Mouse (Mus musculus): Measurements from ENCODE around the gene Gna13.

DNA sequence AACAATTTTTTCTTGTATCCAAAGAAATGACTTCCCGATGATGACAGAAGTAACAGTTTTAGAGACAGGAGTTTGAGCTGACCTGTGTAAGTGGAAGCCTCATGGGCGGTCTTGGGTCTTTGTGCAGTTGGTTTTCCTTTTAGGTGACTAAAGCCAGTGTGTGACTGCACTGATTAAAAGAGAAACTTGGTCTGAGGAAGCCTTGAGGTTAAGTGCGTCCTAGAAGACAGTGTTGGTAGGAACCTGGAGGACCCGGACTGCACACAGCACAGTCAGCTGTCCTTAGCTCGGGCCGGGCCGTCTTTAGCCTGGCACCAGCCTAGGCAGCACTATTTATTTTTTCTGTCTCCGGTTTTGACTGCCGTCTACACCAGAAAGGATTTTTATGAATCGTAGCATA, 2.2 kb downstream of the Gna13 start:
- TF ChIP-seq CTCF (conservative IDR thresholded peaks at IDR 0.05; ENCODE audit: low read length) (no peak), NANOG (IDR thresholded peaks at IDR 0.05; ENCODE audit: borderline replicate concordance, low read length) (no peak)
